Mouse (Mus musculus) thymus, adult 2 months (tissue): Measurements from ENCODE around the gene Sfn.

Source experiments
- CTCF ChIP-seq: fragments of 200-500 bp; IDR thresholded peaks from 2 replicates; pipeline ENCODE4 v1.5.1; 2012; ENCODE audit warnings: mild to moderate bottlenecking, control low read depth, low read length, moderate library complexity, borderline replicate concordance; ENCODE audit not compliant: control insufficient read depth, poor library complexity, insufficient read depth; ENCODE audit errors: extremely low read depth
- POLR2A ChIP-seq: fragments of 200-500 bp; IDR thresholded peaks from 2 replicates; pipeline ENCODE4 v1.6.1; 2012; ENCODE audit warnings: mild to moderate bottlenecking, low read length, control low read depth, moderate library complexity; ENCODE audit not compliant: control insufficient read depth, poor library complexity, insufficient read depth; ENCODE audit errors: extremely low read depth

GRCm38 (mm10) chr4:133596084-133596483 lies 5.9 kb downstream of the Sfn start:
- TF ChIP-seq CTCF (no peak), POLR2A (no peak)
